Mouse (Mus musculus): ENCODE measurements around the gene Osbpl5. TPM values are rescaled to one million over a fixed set of nuclear protein-coding genes. Genes with fewer than 3 reads are reported as not detected.

The Osbpl5 gene
- polyA plus RNA-seq, 1 experiment from 2014 or later: 43.7 TPM

Small RNA genes lying within 50 kb of the gene (microRNA-seq; reads per million reads assigned to microRNA genes)
- not detected for gene Gm22064

Other genes with a start within 250 kb of the Osbpl5 start
- gene Nap1l4, start 207.9 kb downstream of the Osbpl5 start, polyA plus RNA-seq (2015; fragmentation: Nextera tagmentation; extraction: Ambion mirVana): 323 and 328 TPM in 2 replicates
- 71.6 and 73.9 TPM in 2 replicates for gene Cars, start 156.9 kb downstream of the Osbpl5 start, polyA plus RNA-seq (2015; fragmentation: Nextera tagmentation; extraction: Ambion mirVana)
- 0.07 and 0.18 TPM in 2 replicates for gene Tnfrsf26, start 128.3 kb downstream of the Osbpl5 start, polyA plus RNA-seq (2015; fragmentation: Nextera tagmentation; extraction: Ambion mirVana)
- 2.4 and 5.0 TPM in 2 replicates for gene Tnfrsf22, start 107.3 kb downstream of the Osbpl5 start, polyA plus RNA-seq (2015; fragmentation: Nextera tagmentation; extraction: Ambion mirVana)
- gene Tnfrsf23, start 71.1 kb downstream of the Osbpl5 start, polyA plus RNA-seq (2015; fragmentation: Nextera tagmentation; extraction: Ambion mirVana): 0.71 and 1.5 TPM in 2 replicates
- gene Mrgprg, start 10.0 kb upstream of the Osbpl5 start, polyA plus RNA-seq (2015; fragmentation: Nextera tagmentation; extraction: Ambion mirVana): not detected in 2 replicates
- 10.8 and 14.2 TPM in 2 replicates for gene Mrgpre, start 27.5 kb upstream of the Osbpl5 start, polyA plus RNA-seq (2015; fragmentation: Nextera tagmentation; extraction: Ambion mirVana)
- 6.3 and 7.0 TPM in 2 replicates for gene Nadsyn1, start 65.9 kb upstream of the Osbpl5 start, polyA plus RNA-seq (2015; fragmentation: Nextera tagmentation; extraction: Ambion mirVana)
- gene Dhcr7, start 66.2 kb upstream of the Osbpl5 start, polyA plus RNA-seq (2015; fragmentation: Nextera tagmentation; extraction: Ambion mirVana): 87.0 and 96.5 TPM in 2 replicates
- not detected in 2 replicates for gene Gm498, start 109.9 kb upstream of the Osbpl5 start, polyA plus RNA-seq (2015; fragmentation: Nextera tagmentation; extraction: Ambion mirVana)
- gene Shank2, start 244.9 kb upstream of the Osbpl5 start, polyA plus RNA-seq (2015; fragmentation: Nextera tagmentation; extraction: Ambion mirVana): 8.9 and 9.0 TPM in 2 replicates

Measured in hindbrain, embryonic 16.5 days (tissue).